Mouse (Mus musculus): ENCODE results near the gene A830018L16Rik. TPM values are rescaled to one million over a fixed set of nuclear protein-coding genes. Genes with fewer than 3 reads are reported as not detected.

A830018L16Rik gene
- polyA plus RNA-seq, 1 experiment: not detected

- no peak for TF ChIP-seq GATA1 (IDR thresholded peaks at IDR 0.05; ENCODE audit: low read length)
Observed at GRCm38 (mm10) chr1:11795666-11796065, 381.8 kb downstream of the A830018L16Rik start.

DNA sequence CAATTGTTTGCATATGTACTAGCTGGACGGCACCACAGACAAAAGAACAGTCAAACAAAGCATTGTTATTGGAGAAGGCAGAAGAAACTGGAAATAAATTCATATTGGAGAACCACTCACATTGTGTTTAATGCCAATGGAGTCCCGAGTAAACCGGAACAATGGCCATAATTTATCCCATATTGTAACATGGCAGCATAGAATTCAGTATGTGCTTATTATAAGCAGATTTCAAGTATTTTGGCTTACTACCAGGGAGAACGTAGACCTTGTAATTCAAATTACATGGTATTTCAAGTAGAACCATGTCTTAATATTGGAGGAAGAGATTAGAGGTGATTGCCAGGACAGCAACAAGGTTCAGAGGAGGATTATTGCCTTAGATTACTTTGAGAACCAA, 458.9 kb downstream of the A830018L16Rik start:
- no peak for TF ChIP-seq GATA1 (IDR thresholded peaks at IDR 0.05; ENCODE audit: low read length)

- no peak for TF ChIP-seq GATA1 (IDR thresholded peaks at IDR 0.05; ENCODE audit: low read length)
Observed at GRCm38 (mm10) chr1:11873573-11873972, 459.7 kb downstream of the A830018L16Rik start.

GRCm38 (mm10) chr1:11881706-11882105, 467.8 kb downstream of the A830018L16Rik start:
- no peak for TF ChIP-seq GATA1 (IDR thresholded peaks at IDR 0.05; ENCODE audit: low read length)

DNA sequence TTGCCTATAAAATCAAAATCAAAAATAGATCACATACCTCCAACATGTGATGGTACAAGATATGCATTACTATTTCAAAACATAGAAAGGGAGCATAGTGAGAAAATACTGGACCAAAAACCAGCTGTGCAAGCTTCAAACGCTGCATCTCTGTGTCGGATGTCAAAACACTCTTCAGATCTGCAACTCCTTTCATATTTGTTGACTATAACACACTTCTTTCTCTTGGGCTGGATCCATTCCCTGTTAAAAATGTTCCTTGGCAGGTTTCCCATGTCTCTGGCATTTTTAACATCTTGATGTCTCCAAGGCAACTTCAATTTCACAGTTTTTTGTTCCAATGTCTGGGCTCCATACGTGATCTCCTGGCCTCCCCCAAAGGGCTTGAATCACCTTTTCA, 481.8 kb downstream of the A830018L16Rik start:
- TF ChIP-seq GATA1 (IDR thresholded peaks at IDR 0.05; ENCODE audit: low read length): no peak

DNA sequence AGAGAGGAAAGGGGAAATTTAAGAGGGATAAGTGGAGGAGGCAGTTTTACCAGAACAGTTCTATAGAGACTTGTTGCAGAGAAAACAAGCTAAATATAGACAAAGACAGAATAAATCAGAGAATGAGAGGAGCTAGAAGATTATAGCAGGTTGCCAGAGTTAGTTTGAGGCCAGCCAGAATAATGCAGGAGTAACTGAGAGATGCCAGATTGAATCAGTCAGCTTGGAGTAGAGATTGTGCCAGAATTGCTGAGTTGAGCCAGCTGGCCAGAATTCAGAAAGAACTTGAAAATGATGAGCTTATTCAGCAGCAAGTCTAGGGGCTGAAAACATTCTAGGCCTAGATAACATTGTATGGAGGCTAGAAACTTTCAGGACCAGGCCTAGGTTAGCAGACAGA, 502.0 kb downstream of the A830018L16Rik start:
- no peak for TF ChIP-seq GATA1 (IDR thresholded peaks at IDR 0.05; ENCODE audit: low read length)

DNA sequence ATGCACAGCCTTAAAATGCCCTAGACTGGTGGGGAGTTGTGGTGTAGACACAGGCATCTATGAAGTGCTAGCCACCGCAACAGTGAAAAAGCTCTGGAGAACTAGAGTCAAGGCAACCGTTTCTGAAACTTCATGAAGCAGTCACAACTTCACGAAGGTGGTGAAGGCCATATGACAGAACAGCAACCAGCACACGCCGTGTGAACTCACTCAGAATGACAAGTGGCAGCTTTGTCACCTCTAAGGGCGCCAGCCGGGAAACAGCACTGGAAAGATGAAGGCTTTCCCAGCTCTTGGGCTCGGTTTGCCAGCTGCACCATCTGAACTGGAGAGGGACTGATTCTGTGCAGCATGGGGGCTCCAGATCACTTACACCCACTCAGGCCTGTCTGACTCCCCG, 523.1 kb downstream of the A830018L16Rik start:
- TF ChIP-seq GATA1 (IDR thresholded peaks at IDR 0.05; ENCODE audit: low read length): no peak

GRCm38 (mm10) chr1:11959421-11960206, 545.7 kb downstream of the A830018L16Rik start:
- no peak for TF ChIP-seq GATA1 (IDR thresholded peaks at IDR 0.05; ENCODE audit: low read length)

DNA sequence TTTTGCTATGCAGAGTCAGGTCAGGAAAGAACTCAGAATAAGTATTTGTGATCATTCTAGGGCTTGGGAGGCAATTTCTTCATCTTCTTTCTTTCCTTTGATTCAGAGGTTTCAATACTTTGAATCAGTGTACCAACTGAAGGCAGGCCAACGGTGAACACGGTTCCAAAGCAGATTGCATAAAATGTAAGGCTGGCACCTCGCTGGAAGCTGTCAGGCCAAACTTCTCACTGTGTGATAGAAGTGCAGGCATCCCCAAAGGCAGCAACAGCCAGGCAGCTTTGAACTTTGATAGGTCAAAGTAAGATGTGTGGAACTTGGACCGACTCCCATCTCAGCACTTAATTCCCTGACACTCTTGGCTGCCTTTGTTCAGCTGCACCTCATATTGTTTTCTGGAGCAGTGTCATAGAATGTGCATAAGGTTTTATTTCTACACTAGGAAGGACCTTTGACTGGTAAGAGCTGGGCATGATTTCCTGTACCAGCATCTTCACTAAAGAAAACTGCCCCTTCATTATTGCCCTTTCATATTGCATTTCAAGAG, 568.8 kb downstream of the A830018L16Rik start:
- TF ChIP-seq GATA1 (IDR thresholded peaks at IDR 0.05; ENCODE audit: low read length): no peak

- TF ChIP-seq GATA1 (IDR thresholded peaks at IDR 0.05; ENCODE audit: low read length): no peak
Observed at GRCm38 (mm10) chr1:11990011-11990410, 576.1 kb downstream of the A830018L16Rik start.

DNA sequence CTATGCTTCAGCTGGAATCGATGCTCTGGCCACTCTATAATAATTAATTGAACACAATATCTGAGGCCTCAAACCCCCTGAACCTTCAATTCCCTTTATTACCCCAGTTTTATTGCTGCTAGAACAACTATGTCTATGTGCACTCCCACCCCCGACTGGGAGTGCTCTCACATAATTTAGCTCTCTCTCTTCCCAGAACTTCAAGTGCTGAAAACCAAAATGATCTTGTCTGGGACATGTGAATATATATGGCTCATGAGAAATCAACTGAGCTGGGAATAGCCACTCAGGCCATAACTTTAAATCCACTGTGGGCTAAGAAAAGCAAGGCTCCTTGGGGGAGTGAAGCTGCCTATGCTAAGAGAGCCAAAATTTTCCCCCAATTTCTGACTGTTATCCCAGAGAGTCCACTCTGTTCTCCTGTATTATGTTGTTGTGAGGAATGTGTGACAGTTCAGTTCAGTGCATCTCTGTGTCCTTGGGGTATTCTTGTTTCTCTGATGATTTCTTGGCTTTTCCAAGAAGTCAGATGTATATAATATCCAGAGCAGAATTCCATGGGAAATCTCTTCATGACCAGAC, 582.5 kb downstream of the A830018L16Rik start:
- TF ChIP-seq GATA1 (IDR thresholded peaks at IDR 0.05; ENCODE audit: low read length): no peak

DNA sequence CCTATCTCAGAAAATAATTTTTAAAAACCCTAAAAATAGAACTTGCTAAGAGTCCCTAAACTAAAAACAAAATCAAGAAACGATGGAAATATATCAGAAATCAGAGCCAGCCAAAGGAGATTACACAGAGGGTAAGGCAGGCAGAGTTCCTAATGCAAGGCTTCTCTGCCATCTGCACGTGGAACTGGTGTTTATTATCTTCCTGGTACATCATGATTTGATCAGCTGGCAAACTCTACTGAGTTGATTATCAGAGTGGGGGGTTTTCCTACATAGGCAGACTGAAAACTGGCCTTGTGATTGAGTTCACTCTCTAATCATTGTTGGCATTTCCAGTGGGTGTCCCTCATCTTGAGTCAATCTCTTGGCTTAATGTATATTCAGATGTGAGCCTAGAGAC, 583.7 kb downstream of the A830018L16Rik start:
- TF ChIP-seq GATA1 (IDR thresholded peaks at IDR 0.05; ENCODE audit: low read length): no peak

GRCm38 (mm10) chr1:12000557-12000956, 586.7 kb downstream of the A830018L16Rik start:
- TF ChIP-seq GATA1 (IDR thresholded peaks at IDR 0.05; ENCODE audit: low read length): no peak

- TF ChIP-seq GATA1 (IDR thresholded peaks at IDR 0.05; ENCODE audit: low read length): no peak
Observed at GRCm38 (mm10) chr1:12008789-12009550, 595.1 kb downstream of the A830018L16Rik start.

DNA sequence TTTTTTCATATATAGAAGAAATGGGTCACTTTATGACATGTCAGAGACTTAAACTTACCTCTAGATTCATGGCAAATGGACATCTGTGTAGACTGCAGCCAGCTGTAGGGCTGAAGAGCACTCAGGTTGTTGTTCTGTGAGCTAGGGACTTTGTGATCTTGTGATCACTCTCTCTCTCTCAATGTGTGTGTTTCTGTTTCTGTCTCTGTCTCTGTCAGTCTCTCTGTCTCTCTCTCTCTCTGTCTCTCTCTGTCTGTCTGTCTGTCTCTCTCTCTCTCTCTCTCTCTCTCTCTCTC, 595.6 kb downstream of the A830018L16Rik start:
- no peak for TF ChIP-seq GATA1 (IDR thresholded peaks at IDR 0.05; ENCODE audit: low read length)

- TF ChIP-seq GATA1 (IDR thresholded peaks at IDR 0.05; ENCODE audit: low read length): no peak
Observed at GRCm38 (mm10) chr1:12010607-12011006, 596.7 kb downstream of the A830018L16Rik start.

Measured in G1E-ER4 (cell line).